Mouse (Mus musculus) spleen, adult 2 months (tissue): ENCODE data around the gene Cacna1a.
"Not testable (repeated sequence)": the region's sequence is repeated elsewhere in the genome, so short reads cannot be mapped to it uniquely, and the experiment has no call there.

Source experiments
- CTCF ChIP-seq: fragments of 200-500 bp; IDR thresholded peaks from 2 replicates; pipeline ENCODE4 v1.5.1; 2011; ENCODE audit warnings: mild to moderate bottlenecking, inconsistent platforms; ENCODE audit not compliant: insufficient read depth, insufficient read length, insufficient replicate concordance; ENCODE audit errors: extremely low read depth
- POLR2A ChIP-seq: fragments of 200-500 bp; IDR thresholded peaks from 2 replicates; pipeline ENCODE4 v1.6.1; 2011; ENCODE audit warnings: low read depth, low read length, inconsistent platforms

DNA sequence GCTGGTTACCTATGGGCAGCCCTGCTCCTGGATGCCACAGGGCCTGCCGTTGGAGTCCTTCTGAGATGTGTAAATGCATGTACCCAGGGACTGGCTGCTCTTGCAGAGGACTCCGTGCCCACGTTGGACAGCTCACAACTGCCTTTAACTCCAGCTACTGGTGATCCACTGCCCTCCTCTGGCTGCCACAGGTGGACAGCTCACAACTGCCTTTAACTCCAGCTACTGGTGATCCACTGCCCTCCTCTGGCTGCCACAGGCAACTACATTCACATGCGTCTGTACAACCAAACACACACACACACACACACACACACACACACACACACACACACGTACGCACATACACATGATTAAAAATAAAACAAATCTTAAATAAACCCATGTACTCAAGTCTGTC, 121.5 kb downstream of the Cacna1a start:
- TF ChIP-seq CTCF, POLR2A: not testable (repeated sequence)
